ENCODE assay signal across 20 mouse cellular contexts in the genomic region with DNA sequence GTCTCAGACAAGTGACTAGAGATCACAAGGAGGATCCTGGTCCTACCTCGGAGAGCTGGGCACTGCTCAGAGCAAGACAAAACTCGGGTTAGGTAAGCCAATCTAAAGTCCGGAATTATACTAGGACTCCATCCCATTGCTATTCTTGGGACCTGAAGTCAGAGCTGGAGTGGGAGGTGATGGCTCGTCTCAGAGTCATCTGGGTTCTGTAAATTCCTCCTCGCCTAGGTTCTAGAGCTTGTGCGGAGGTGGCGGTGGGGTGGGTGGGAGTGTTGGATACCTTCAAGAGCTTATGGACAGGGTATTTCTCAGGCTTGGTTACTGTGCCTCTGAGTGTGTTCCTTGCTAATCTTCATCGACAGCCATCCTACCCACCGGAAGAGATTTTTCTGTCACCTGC.
DNase-seq lines count a peak whose midpoint lies in the region; ATAC-seq lines count a peak whose summit lies in the region.
"Had no signal": no experiment of that assay in that cellular context is flagged by ENCODE, and none has a peak within 500 bp of the region (broad histone marks: within the 10 kb centered on the region; RNA-seq: fewer than 3 reads in every experiment).

No protein-coding gene starts in this region.

- no peak for DNase-seq in frontal cortex, postnatal 25 days (ENCODE audit: low spot score in 2 of 2)
- DNase-seq in left cerebral cortex, adult 18-20 months (ENCODE audit: low spot score in 2 of 2): peak; percentile 62 to 80
- no peak for DNase-seq in left cerebral cortex, postnatal 4 days
- peak; percentile 54 for DNase-seq in right cerebral cortex, postnatal 25 days
- no peak for DNase-seq in right cerebral cortex, postnatal 14 days
- DNase-seq in heart, postnatal 36 days: no peak
- no peak for DNase-seq in layer of hippocampus, adult 8-10 months (ENCODE audit: low spot score in 2 of 2)
- DNase-seq: adrenal gland, adult 8-10 months; adrenal gland, postnatal 36 days; B cell, adult 2 months; cerebellum, adult 11 months; cerebellum, adult 8-10 months; cerebellum, postnatal 14 days; gastrocnemius, adult 2 months; gastrocnemius, postnatal 25 days; heart, postnatal 4 days had no signal

- intact Hi-C loops in left cerebral cortex, postnatal 4 days (cut with DNase I): loop anchor here (5.0 kb wide), 1 partner anchor 417 kb away; no protein-coding TSS in a partner anchor
- intact Hi-C loops in heart, postnatal 36 days (cut with DNase I): no loop called here

- peak; percentile 82 for ATAC-seq in frontal cortex, adult (ENCODE audit: low TSS enrichment)
- ATAC-seq: CD4-positive, CD25-positive, alpha-beta regulatory T cell, adult 4 months; forebrain, embryonic 16.5 days; hindbrain, embryonic 16.5 days had no signal

Comparison
In these comparisons a context has a peak if more than half of its experiments do, and no peak if none do; other contexts are left out.
1. DNase-seq: peak in left cerebral cortex, adult 18-20 months (2 of 2) and right cerebral cortex, postnatal 25 days (single experiment); none in frontal cortex, postnatal 25 days (0 of 2), left cerebral cortex, postnatal 4 days (single experiment), right cerebral cortex, postnatal 14 days (single experiment), heart, postnatal 36 days (0 of 2) and layer of hippocampus, adult 8-10 months (0 of 2).